Comparison of ENCODE assay signal across 24 mouse cellular contexts in the genomic region with DNA sequence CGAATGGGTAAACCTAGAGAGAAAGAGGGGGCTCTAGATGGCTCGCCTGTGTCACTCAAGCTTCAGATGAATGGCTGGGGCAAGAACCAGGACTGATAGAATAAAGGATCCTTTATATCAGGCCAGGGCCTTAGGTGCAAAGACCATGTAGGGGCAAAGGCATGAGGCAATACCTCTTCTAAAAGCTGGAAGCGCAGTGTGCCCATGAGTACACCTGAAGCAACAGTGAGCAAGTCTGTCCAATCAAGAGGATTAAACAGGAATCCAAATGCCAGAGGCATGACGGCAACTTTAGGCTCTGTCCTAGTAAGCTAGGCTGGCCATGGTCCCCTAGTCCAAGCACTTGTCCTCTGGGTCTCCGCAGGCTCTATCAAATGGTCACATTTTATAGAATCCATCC.
"Had no signal": no experiment of that assay in that cellular context is flagged by ENCODE, and none has a peak within 500 bp of the region (broad histone marks: within the 10 kb centered on the region; RNA-seq: fewer than 3 reads in every experiment).

No protein-coding gene starts in this region.

- H3K4me2 ChIP-seq: heart, embryonic 11.5 days; heart, embryonic 13.5 days; heart, embryonic 15.5 days; hindbrain, embryonic 13.5 days; hindbrain, embryonic 15.5 days; limb, embryonic 13.5 days; limb, embryonic 15.5 days; liver, embryonic 12.5 days had no signal

- DNase-seq: gastrocnemius, adult 2 months; gastrocnemius, postnatal 10 days; gastrocnemius, postnatal 25 days; heart, adult 11 months; heart, adult 2 months; heart, postnatal 14 days; heart, postnatal 36 days; kidney, adult 18-20 months; kidney, adult 8-10 months; kidney, postnatal 10 days; kidney, postnatal 25 days; kidney, postnatal 4 days; left cerebral cortex, postnatal 4 days had no signal

- H3K4me3 ChIP-seq: gastrocnemius, adult 2 months; heart, adult 2 months; heart, embryonic 13.5 days; heart, embryonic 15.5 days; hindbrain, embryonic 13.5 days; hindbrain, embryonic 15.5 days; layer of hippocampus, adult 2 months; limb, embryonic 13.5 days; limb, embryonic 15.5 days; liver, embryonic 12.5 days had no signal

- H3K9ac ChIP-seq: heart, embryonic 13.5 days; heart, embryonic 15.5 days; hindbrain, embryonic 13.5 days; hindbrain, embryonic 15.5 days; limb, embryonic 13.5 days; limb, embryonic 15.5 days; liver, embryonic 12.5 days had no signal

- H3K9me3 ChIP-seq: heart, embryonic 13.5 days; heart, embryonic 15.5 days; hindbrain, embryonic 13.5 days; hindbrain, embryonic 15.5 days; limb, embryonic 13.5 days; limb, embryonic 15.5 days; liver, embryonic 12.5 days had no signal

- H3K27me3 ChIP-seq: heart, embryonic 13.5 days; heart, embryonic 15.5 days; hindbrain, embryonic 13.5 days; hindbrain, embryonic 15.5 days; limb, embryonic 13.5 days; limb, embryonic 15.5 days; liver, embryonic 12.5 days had no signal

- H3K4me1 ChIP-seq: hindbrain, embryonic 15.5 days; liver, embryonic 12.5 days had no signal

- H3K36me3 ChIP-seq: heart, embryonic 13.5 days; heart, embryonic 15.5 days; hindbrain, embryonic 13.5 days; hindbrain, embryonic 15.5 days; limb, embryonic 13.5 days; limb, embryonic 15.5 days; liver, embryonic 12.5 days had no signal

- H3K27ac ChIP-seq: gastrocnemius, adult 2 months; heart, adult 2 months; heart, embryonic 13.5 days; heart, embryonic 15.5 days; hindbrain, embryonic 13.5 days; hindbrain, embryonic 15.5 days; hindbrain, postnatal 0 days; layer of hippocampus, adult 2 months; limb, embryonic 13.5 days; limb, embryonic 15.5 days; liver, embryonic 12.5 days had no signal

- ATAC-seq: hindbrain, postnatal 0 days; intestine, embryonic 16.5 days; liver, embryonic 12.5 days had no signal
